Mouse (Mus musculus) G1E (cell line): ENCODE results near the gene Fuz. TPM values are rescaled to one million over a fixed set of nuclear protein-coding genes. Genes with fewer than 3 reads are reported as not detected.

ENCODE experiments used
- ATAC-seq: 2 replicates; pipeline ENCODE4 v1.8.0; 2016; ENCODE audit warnings: mild to moderate bottlenecking; ENCODE audit not compliant: insufficient number of reproducible peaks, poor library complexity, low FRiP score, severe bottlenecking; ENCODE audit errors: extremely low read depth
- DNase-seq: peaks from one replicate; pipeline ENCODE4 v3.0.0; 2012; ENCODE audit warnings: low spot score
- H3K27me3 ChIP-seq: 2 replicates; pipeline ENCODE4 v1.6.1; 2012; ENCODE audit warnings: mild to moderate bottlenecking, low read length, inconsistent platforms; ENCODE audit not compliant: insufficient read depth
- H3K36me3 ChIP-seq: replicated peaks from 2 replicates; pipeline ENCODE3; 2012; ENCODE audit warnings: mild to moderate bottlenecking, inconsistent platforms
- H3K4me1 ChIP-seq: 2 replicates; pipeline ENCODE4 v1.6.1; 2012; ENCODE audit warnings: low read depth, low read length, inconsistent platforms, mixed read lengths; ENCODE audit not compliant: insufficient read depth
- H3K4me3 ChIP-seq: 2 replicates; pipeline ENCODE4 v1.5.1; 2012; ENCODE audit warnings: low read depth, mild to moderate bottlenecking, inconsistent platforms, low read length, moderate library complexity, mixed read lengths
- H3K9me3 ChIP-seq: replicated peaks from 2 replicates; pipeline ENCODE4 v1.6.1; 2012; ENCODE audit warnings: inconsistent platforms
- CTCF ChIP-seq: IDR thresholded peaks from 2 replicates; pipeline ENCODE4 v1.5.1; 2012; ENCODE audit warnings: low read depth, low read length, inconsistent platforms, mixed read lengths
- GATA1 ChIP-seq: IDR thresholded peaks from 2 replicates; pipeline ENCODE4 v1.6.1; 2012; ENCODE audit warnings: borderline replicate concordance, low read length, inconsistent platforms, mixed read lengths
- GATA2 ChIP-seq: IDR thresholded peaks from 2 replicates; pipeline ENCODE4 v1.6.1; 2012; ENCODE audit warnings: low read depth, low read length, inconsistent platforms, borderline replicate concordance
- POLR2AphosphoS5 ChIP-seq: IDR thresholded peaks from 2 replicates; pipeline ENCODE4 v1.6.1; 2012; ENCODE audit warnings: low read depth, low read length, inconsistent platforms; ENCODE audit not compliant: insufficient replicate concordance
- TAL1 ChIP-seq: conservative IDR thresholded peaks from 2 replicates; pipeline ENCODE4 v1.6.1; 2012; ENCODE audit warnings: low read depth, low read length, inconsistent platforms, mixed read lengths
- polyA plus RNA-seq: library from polyadenylated mRNA; stranded (reverse); fragments of >175 nt; gene quantifications from 2 replicates; pipeline ENCODE4 v1.2.3, GENCODE M21; 2012
- total RNA-seq, 2 experiments: library from RNA; stranded (forward) in 1 of 2; stranded (reverse) in 1 of 2; fragments of 200-1000 nt in 1 of 2; fragments of >200 nt in 1 of 2; fragmentation: Nextera tagmentation in 1 of 2; gene quantifications; 2 replicates each; pipeline ENCODE4 v1.2.3; 2014 to 2017

Fuz gene
- total and polyA plus RNA-seq, 3 experiments, result 16.8 to 37.5 (median 17.8) TPM

DNA sequence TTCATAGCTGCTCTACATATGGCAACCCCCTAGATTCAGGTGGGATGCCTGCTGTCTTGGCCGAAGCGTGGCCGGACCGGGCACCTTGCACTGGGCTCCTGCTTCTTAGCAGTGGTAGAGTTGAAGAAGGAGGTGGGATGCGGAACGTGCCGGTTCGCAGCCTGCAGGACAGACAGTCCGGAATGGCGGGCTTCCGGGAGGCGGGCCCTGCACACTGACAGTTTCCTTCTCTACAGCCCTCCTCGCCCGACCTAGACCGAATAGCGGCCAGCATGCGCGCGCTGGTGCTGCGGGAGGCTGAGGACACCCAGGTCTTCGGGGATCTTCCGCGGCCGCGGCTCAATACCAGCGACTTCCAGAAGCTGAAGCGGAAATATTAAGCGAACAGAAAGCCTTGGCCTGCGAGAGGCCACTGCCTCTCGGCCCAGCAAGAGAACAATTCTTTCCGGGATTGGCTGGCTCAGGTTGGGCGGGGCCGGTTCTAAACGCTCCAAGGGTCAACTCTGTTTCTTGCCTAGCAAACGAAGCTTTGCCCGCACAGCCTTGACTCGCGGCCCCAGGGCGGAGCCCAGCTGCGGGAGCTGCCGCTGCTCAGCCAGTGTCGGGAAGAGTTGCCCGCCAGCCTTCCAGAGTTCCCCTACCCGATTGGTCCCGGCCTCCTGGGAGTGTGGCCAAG, 41.4 kb upstream of the Fuz start:
- peak overlapping the region; percentile 62; the same call in 1 of the 2 replicates for H3K4me3 ChIP-seq
- TF ChIP-seq CTCF (no peak), TAL1 (no peak), GATA2 (no peak), GATA1 (no peak)
- peaks cover 11% of the 10 kb centered on the region for H3K9me3 ChIP-seq
- DNase-seq (no peak), ATAC-seq (no peak)
- H3K27me3 ChIP-seq, result no peaks in the 10 kb centered on the region
- peaks cover 69% of the 10 kb centered on the region for H3K36me3 ChIP-seq
- peaks cover 86% of the 10 kb centered on the region for H3K4me1 ChIP-seq

- DNase-seq, result no peak
- Histone ChIP-seq H3K27me3 (no peaks in the 10 kb centered on the region), H3K36me3 (peaks cover 74% of the 10 kb centered on the region), H3K4me1 (peaks cover 89% of the 10 kb centered on the region), H3K9me3 (peaks cover 11% of the 10 kb centered on the region), H3K4me3 (peak overlapping the region; percentile 62; the same call in 1 of the 2 replicates)
- ATAC-seq, result no peak
- TF ChIP-seq CTCF (no peak), TAL1 (no peak), POLR2AphosphoS5 (no peak)
Observed at GRCm38 (mm10) chr7:44855036-44855435, 40.8 kb upstream of the Fuz start.

DNA sequence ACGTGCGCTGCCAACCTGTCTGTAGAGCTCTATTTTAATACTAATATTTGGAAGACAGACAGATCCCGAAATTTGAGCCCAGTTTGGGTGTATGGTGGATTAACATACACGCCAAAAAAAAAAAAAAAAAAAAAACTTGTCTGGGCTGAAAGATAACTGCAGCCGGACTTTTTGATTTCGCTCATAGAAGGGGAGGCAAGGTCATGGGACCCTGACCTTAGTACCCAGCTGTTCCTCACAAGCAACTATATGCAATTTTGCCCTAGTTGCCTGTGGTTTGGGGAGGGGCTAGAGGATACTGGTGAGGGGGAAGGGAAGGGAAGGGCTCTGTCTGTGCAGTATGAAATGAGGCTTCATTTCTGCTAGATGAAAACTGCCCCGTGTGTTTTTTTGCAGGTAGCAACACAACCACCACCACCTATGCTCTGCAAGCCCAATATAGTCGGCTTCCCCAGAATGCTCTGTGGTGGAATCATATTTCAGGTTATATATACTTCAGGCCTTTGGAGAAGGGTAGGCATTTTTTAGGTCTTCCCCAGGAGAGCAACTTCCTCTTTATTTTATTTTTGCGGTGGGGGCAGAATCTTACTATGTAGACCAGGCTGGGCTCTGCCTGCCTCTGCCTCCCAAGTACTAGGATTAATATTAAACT, 39.5 kb upstream of the Fuz start:
- peaks cover 77% of the 10 kb centered on the region for H3K36me3 ChIP-seq
- ATAC-seq (peak; percentile 65), DNase-seq (peak; percentile 66)
- H3K4me3 ChIP-seq, result peak overlapping the region; percentile 86; the same call in 1 of the 2 replicates
- peaks cover 92% of the 10 kb centered on the region for H3K4me1 ChIP-seq
- peaks cover 11% of the 10 kb centered on the region for H3K9me3 ChIP-seq
- TF ChIP-seq TAL1, result no peak; the same call in 1 of the 2 replicates
- no peak; the same call in 1 of the 2 replicates for TF ChIP-seq POLR2AphosphoS5
- TF ChIP-seq CTCF, result no peak
- no peak for TF ChIP-seq GATA2
- no peak for TF ChIP-seq GATA1
- no peaks in the 10 kb centered on the region for H3K27me3 ChIP-seq

DNA sequence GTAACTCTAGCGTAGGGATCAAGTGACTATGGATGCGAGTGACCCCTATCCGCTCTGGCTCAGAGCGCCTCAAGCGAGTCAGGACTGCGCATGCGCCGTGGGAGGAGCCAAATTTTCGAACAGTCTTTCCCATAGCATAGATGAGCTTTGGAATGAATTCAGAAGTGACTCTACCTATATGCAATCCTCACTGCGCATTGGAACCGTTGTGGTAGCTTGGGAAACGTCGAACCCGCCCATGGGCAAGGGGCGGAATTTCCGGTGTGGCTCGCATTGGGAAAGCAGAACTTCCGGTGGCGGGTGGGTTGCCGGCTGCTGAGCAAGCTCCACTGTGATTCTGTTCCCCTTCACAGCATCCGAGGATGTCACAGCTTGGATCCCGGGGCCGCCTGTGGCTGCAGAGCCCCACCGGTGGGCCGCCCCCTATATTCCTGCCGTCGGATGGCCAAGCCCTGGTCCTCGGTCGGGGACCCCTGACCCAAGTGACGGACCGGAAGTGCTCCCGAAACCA, 38.8 kb upstream of the Fuz start, which contains the start of gene Pnkp:
Pnkp (plus strand) TSS at position 98 of the 511 bp plus-strand sequence.
- Histone ChIP-seq H3K36me3 (peaks cover 77% of the 10 kb centered on the region), H3K9me3 (peaks cover 11% of the 10 kb centered on the region), H3K4me3 (peak within 1 kb of the TSS; percentile 86), H3K27me3 (no peaks in the 10 kb centered on the region), H3K4me1 (peaks cover 88% of the 10 kb centered on the region)
- no peak for TF ChIP-seq TAL1
- TF ChIP-seq CTCF, result no peak
- ATAC-seq, result peak; percentile 36; the same call in 1 of the 2 replicates
- DNase-seq, result peak; percentile 72

- H3K4me1 ChIP-seq, result peaks cover 81% of the 10 kb centered on the region
- peaks cover 77% of the 10 kb centered on the region for H3K36me3 ChIP-seq
- DNase-seq, result peak; percentile 69
- ATAC-seq, result peak; percentile 26; the same call in 1 of the 2 replicates
- H3K27me3 ChIP-seq, result no peaks in the 10 kb centered on the region
- peak overlapping the region; percentile 86 for H3K4me3 ChIP-seq
- peaks cover 11% of the 10 kb centered on the region for H3K9me3 ChIP-seq
- TF ChIP-seq TAL1 (no peak), GATA1 (no peak), CTCF (no peak)
Observed at GRCm38 (mm10) chr7:44857905-44858304, 38.0 kb upstream of the Fuz start.

DNA sequence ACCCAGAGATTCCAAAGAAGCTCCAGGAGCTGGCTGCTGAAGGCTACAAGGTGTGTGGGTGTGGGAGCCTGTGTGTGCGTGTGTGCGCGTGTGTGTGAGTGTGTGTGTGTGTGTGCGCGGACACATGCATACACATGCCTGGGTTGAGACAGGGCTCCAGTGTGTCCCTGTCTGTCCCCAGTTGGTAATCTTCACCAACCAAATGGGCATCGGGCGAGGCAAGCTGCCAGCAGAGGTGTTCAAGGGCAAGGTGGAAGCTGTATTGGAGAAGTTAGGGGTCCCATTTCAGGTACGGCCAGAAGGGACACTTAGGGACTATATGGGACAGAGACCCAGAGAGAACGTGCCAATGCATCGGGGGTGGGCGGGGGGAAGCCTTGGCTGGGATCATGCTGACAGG, 36.0 kb upstream of the Fuz start:
- no peaks in the 10 kb centered on the region for H3K27me3 ChIP-seq
- no peak for DNase-seq
- H3K9me3 ChIP-seq, result peaks cover 4% of the 10 kb centered on the region; the same call in 1 of the 2 replicates
- no peak for TF ChIP-seq CTCF
- no peak for TF ChIP-seq GATA2
- no peak for TF ChIP-seq TAL1
- TF ChIP-seq GATA1, result no peak
- TF ChIP-seq POLR2AphosphoS5, result no peak
- H3K4me1 ChIP-seq, result peaks cover 80% of the 10 kb centered on the region
- ATAC-seq, result no peak
- no peak overlapping the region for H3K4me3 ChIP-seq
- peaks cover 77% of the 10 kb centered on the region for H3K36me3 ChIP-seq
